Mouse (Mus musculus) embryonic stem cell, embryonic (primary cell): ENCODE measurements at regions not wholly inside any gene's neighbourhood (a gene's known extent, or its start where the extent isn't known, plus 50 kb on each side); places are given as distances from the start of the nearest gene placed in this dataset.

Source experiments
- CTCF ChIA-PET, 4 experiments: fragments of 300-600 bp in 2 of 4; fragments of 350-600 bp in 2 of 4; sonication (Branson Sonifier 250); formaldehyde crosslinking; loops; one replicate each; lab custom pipeline; 2022; ENCODE audit warnings: inconsistent platforms in 2 of 4; lab: Charles Lee
- POLR2A ChIA-PET, 4 experiments: fragments of 300-600 bp in 2 of 4; fragments of 350-600 bp in 2 of 4; sonication (Branson Sonifier 250); formaldehyde crosslinking; loops; one replicate each; lab custom pipeline; 2022; ENCODE audit warnings: antibody characterized with exemption in 4 of 4, inconsistent platforms in 1 of 4; lab: Charles Lee

- POLR2A ChIA-PET: no interaction called here
- CTCF ChIA-PET: interaction anchor here in 2 of 4 experiments (0.6 to 1.1 kb wide), 3 partner anchors 9 to 454 kb away, joined by 3 to 4 read pairs (median 3); no protein-coding TSS in a partner anchor
Measured at GRCm38 (mm10) chr6:103296015-103296414, 214.4 kb upstream of the Chl1 start.

DNA sequence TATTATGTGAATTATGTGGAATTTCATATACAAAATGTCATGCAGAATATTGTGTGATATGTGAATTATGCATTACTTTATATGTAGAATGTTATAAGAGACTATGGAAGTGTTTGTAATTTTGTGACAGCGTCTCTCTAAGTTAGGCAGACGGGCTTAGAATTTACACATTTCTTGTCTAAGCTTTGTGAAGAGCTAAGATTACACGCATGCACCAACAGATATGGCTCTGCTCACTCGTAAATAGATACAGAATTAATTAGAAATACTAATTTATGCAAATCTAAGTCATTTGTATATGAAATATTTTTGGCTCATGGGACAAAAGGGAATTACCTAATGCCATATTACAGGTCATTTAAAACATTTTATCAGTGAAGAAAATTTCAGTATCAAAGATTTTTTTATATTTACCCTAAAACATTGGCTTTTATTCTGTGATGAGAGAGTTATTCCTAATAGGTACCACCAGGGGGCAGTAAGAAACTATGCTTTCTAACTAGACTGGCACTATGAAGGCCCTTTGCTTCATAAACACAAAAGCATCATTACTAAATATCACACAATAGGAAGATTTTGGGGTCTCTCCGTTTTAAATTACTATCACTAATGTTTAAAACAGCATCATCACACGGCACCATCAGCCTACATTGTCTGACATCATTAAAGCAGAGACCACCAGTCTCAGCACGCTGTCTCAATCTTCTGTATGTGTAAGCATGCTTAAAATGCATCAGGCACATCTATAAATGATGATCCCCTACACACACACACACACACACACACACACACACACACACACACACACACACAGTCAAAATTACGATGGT is 203.8 kb upstream of the Chl1 start:
- ChIA-PET POLR2A (no interaction called here), CTCF (interaction anchor here in 1 of 4 experiments (0.7 kb wide), 1 partner anchor 293 kb away, joined by 3 read pairs; no protein-coding TSS in a partner anchor)

DNA sequence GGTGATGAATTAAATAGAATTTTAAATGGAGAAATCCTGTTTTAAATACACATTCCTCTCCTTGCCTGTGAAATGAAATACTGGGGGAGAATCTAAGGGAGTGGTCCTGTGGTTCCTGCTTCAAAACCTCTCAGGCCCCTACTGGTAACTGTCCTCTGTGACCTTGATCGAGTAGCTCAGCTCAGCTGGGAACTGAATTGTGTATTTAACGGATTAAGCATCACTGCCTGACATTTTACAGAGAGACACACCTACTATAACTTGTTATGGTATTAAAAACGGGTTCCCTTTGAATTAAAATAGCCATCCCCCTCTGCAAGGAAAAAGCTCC is 203.2 kb upstream of the Chl1 start:
- ChIA-PET CTCF (interaction anchor here in 1 of 4 experiments (0.7 kb wide), 1 partner anchor 293 kb away, joined by 3 read pairs; no protein-coding TSS in a partner anchor), POLR2A (no interaction called here)

DNA sequence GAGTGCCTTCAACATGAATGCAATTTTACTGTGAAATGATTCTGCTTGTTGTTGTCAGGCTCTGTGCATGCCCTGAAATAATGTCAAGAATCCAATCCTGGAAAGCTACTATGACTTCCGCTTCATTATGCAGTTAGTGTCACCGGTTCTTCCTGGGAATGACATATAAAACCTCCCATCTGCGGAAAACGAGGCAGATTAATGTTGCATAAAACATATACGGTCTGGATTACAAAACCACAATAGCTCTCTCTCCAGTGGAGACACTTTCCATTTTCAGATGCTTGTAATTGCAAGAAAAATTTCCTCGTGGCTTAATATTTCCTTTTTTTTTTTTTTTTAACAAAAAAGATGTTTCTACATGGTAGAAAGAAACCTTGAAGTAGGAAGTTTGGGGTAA is 198.2 kb upstream of the Chl1 start:
- POLR2A ChIA-PET: no interaction called here
- CTCF ChIA-PET: no interaction called here

GRCm38 (mm10) chr6:103312935-103313334 is 197.5 kb upstream of the Chl1 start:
- POLR2A ChIA-PET: no interaction called here
- CTCF ChIA-PET: no interaction called here

DNA sequence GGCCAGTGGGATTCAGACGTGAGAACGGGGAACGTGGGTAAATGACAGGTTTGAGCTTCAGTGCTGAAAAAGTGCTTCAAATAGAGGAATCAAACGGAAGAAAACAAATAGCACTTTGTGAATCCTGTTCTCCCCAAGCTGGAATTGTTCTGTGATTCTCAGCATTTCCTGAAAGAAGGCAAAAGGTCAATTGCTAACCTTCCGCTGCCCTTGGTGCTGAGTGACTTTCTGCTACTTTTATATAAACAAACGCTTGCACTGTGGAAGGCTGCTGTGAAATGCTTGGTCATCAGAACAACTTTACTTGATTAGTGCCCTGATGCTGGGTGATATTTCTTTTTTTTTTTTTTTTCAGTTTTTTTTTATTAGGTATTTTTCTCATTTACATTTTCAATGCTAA is 192.3 kb upstream of the Chl1 start:
- ChIA-PET CTCF (interaction anchor here in 1 of 4 experiments (1.4 kb wide), 1 partner anchor 379 kb away, joined by 3 read pairs; no protein-coding TSS in a partner anchor), POLR2A (interaction anchor here in 1 of 4 experiments (0.7 kb wide), 1 partner anchor 194 kb away, joined by 13 read pairs; no protein-coding TSS in a partner anchor)

- POLR2A ChIA-PET: interaction anchor here in 1 of 4 experiments (0.7 kb wide), 1 partner anchor 193 kb away, joined by 13 read pairs; no protein-coding TSS in a partner anchor
- CTCF ChIA-PET: interaction anchor here in 1 of 4 experiments (1.4 kb wide), 1 partner anchor 378 kb away, joined by 3 read pairs; no protein-coding TSS in a partner anchor
Measured at GRCm38 (mm10) chr6:103318677-103319359, 191.6 kb upstream of the Chl1 start.

GRCm38 (mm10) chr6:103319964-103320363 is 190.4 kb upstream of the Chl1 start:
- CTCF ChIA-PET: no interaction called here

DNA sequence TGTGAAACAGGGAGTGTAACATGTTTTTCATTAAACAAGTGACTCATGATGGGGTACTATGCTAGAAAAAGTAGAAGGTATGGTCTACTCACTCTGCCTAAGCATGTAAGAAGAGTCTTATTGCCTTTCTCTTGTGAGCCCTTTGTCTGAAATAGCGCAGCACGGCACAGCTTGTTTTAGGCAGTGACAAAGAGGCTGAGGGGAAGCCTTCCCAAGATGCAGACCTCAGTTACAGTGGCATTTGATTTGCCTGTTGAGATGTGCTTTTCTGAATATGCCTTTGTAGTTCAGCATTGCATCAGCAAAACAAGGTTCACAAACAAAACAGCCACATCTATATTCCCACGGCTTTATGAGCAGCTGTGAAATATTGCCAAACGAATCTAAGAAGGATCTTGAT is 189.8 kb upstream of the Chl1 start:
- ChIA-PET POLR2A (no interaction called here), CTCF (no interaction called here)

More at GRCm38 (mm10) chr6:103319964-103320363, 190.4 kb upstream of the Chl1 start:
- POLR2A ChIA-PET: no interaction called here

DNA sequence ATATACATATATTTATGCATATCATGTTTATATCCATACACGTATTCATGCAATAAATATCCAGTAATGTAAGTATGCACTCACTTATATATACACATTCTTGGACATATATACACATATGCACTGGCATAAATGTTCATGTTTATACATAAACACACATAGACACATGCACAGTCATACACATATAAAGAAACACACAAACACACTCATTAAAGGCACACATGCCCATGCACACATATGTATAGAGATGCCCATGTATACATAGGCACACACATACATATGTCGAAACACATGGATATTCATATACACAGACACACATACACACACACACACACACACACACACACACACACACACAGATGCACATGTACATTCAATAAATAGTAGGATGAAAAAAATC is 189.3 kb upstream of the Chl1 start:
- POLR2A ChIA-PET: no interaction called here
- CTCF ChIA-PET: no interaction called here

GRCm38 (mm10) chr6:103322442-103322841 is 187.9 kb upstream of the Chl1 start:
- CTCF ChIA-PET: no interaction called here
- POLR2A ChIA-PET: no interaction called here

DNA sequence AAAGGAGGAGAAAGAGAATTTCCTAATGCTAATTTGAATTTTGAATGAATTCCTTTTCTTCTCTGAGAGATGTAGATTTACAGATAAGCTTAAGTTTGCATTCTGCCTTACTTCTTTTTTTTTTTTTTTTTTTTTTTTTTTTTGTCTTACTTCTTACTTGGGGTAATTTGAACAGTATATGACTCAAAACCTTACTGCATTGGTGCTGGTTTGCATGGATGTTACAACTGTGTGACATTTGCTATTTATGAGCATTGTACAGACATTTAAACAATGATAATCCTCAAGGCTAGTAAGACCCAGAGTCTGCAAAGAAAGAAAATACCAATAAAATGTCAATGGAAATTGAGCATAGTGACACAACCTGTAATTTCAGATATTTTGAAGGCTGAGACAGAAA is 174.7 kb upstream of the Chl1 start:
- ChIA-PET CTCF (interaction anchor here in 1 of 4 experiments (0.6 kb wide), 1 partner anchor 856 kb away, joined by 4 read pairs; no protein-coding TSS in a partner anchor), POLR2A (interaction anchor here in 1 of 4 experiments (0.6 kb wide), 1 partner anchor 9 kb away, joined by 3 read pairs; no protein-coding TSS in a partner anchor)

DNA sequence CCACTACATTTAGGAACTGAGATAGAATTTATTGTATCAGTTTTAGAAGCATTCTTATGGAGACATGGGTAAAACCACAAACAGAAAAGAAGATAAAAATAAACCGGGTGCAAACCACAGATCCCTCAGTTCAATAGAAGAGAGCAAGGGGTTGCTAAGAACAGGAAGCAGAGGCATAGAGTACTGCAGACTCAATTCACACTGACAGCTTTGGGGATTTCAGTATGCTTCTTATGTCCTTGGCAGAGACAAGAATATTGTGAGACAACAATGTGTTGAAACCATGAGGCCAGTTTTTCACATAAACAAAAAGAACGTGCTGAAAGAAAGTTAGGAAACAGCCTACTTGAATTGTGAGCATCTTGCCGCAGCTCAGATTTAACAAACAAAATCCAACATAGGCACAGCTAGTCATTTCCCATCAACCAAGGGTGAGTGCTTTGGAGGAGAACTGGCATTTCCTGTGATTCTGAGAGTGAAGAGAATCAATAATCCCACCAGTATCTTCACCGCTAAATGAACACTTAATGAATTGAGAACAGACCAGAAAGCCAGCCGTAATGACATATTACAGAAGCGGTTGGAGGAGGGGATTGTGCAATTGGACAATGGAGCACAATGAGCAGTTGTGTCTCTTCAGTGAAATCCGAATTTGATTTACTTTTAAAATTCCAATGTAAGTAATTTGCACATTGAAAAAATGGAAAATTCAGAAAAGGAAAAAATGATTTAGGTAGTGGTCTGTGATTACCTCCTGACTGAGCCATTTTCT is 170.2 kb upstream of the Chl1 start:
- CTCF ChIA-PET: no interaction called here
- POLR2A ChIA-PET: no interaction called here

DNA sequence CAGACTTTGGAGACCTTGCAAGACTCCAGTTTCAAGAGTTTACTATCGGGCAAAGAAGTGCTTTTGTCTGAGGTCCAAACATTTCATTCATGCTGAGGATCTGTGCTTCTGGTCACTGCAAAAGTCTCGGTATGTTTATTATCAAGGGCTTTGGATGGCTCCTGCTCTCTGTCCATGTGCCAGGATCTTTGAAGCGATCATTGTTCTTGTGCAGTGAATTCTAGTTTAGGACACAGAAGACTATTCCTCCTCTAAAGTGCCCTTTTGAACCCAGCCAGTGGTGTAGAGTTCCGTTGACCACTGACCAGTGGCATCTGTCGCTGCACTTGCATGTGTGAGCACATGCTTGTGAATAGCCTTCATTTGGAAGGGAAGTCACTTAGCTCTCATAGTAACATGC is 166.9 kb upstream of the Chl1 start:
- ChIA-PET POLR2A (no interaction called here), CTCF (no interaction called here)

GRCm38 (mm10) chr6:103344413-103344812 is 166.0 kb upstream of the Chl1 start:
- ChIA-PET CTCF (no interaction called here), POLR2A (no interaction called here)

GRCm38 (mm10) chr6:103345195-103345594 is 165.2 kb upstream of the Chl1 start:
- POLR2A ChIA-PET: no interaction called here

GRCm38 (mm10) chr6:103352405-103353124 is 157.8 kb upstream of the Chl1 start:
- CTCF ChIA-PET: no interaction called here
- POLR2A ChIA-PET: no interaction called here

More at GRCm38 (mm10) chr6:103345195-103345594, 165.2 kb upstream of the Chl1 start:
- CTCF ChIA-PET: no interaction called here

DNA sequence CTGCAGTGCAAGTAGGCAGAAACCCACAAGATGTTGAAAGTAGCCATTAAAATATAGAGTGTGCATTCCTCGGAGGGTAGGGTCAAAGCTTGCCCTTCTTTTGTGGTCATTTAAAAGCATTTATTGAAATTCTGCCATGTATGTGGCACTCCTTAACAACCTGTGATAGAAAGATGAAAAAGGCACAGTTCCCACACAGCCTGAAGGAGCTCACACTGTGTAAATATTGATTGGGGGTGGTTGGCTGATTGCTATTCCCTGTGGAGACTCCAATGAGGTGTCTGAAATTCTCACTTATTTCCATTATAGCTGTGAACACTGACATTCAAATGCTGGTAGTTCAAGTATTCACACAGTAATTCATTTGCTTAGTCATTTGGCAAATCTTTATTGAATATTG is 157.0 kb upstream of the Chl1 start:
- ChIA-PET POLR2A (no interaction called here), CTCF (no interaction called here)
